ENCODE assay signal across 11 mouse cellular contexts in genomic region chr12:39301351-39302212, GRCm38 (mm10).
A peak's percentile ranks its signal among the peaks of the same experiment; 100 is the strongest.
DNase-seq lines count a peak whose midpoint lies in the region; ATAC-seq lines count a peak whose summit lies in the region.
"Had no signal": no experiment of that assay in that cellular context is flagged by ENCODE, and none has a peak within 500 bp of the region (broad histone marks: within the 10 kb centered on the region; RNA-seq: fewer than 3 reads in every experiment).

No protein-coding gene starts in this region.

- no peaks in the 10 kb centered on the region for H3K9me3 ChIP-seq in forebrain, embryonic 13.5 days (replicated peaks)
- H3K9me3 ChIP-seq in midbrain, embryonic 13.5 days = no peaks in the 10 kb centered on the region
- no peaks in the 10 kb centered on the region for H3K9me3 ChIP-seq in heart, embryonic 10.5 days
- H3K9me3 ChIP-seq: heart, embryonic 15.5 days had no signal

- peak; percentile 95 for ATAC-seq in forebrain, embryonic 13.5 days
- peak; percentile 93 for ATAC-seq in midbrain, embryonic 13.5 days
- ATAC-seq in megakaryocyte progenitor cell, adult 5-6 weeks (replicated peaks; ENCODE audit: poor library complexity) = no peak

- 12% methylated on average over 13 of the region's 13 CpGs for WGBS in forebrain, embryonic 13.5 days
- WGBS in midbrain, embryonic 13.5 days = 32% methylated on average over 13 of the region's 13 CpGs
- whole genome bisulfite sequencing in heart, embryonic 10.5 days = 70% methylated on average over 13 of the region's 13 CpGs

- H3K27me3 ChIP-seq in forebrain, embryonic 13.5 days = no peaks in the 10 kb centered on the region
- H3K27me3 ChIP-seq in midbrain, embryonic 13.5 days = no peaks in the 10 kb centered on the region
- no peaks in the 10 kb centered on the region for H3K27me3 ChIP-seq in heart, embryonic 10.5 days (ENCODE audit: insufficient read depth, poor library complexity, severe bottlenecking)
- H3K27me3 ChIP-seq: heart, embryonic 15.5 days had no signal

- peak overlapping the region; percentile 36 for H3K4me2 ChIP-seq in forebrain, embryonic 13.5 days
- no peak overlapping the region for H3K4me2 ChIP-seq in midbrain, embryonic 13.5 days (replicated peaks)
- H3K4me2 ChIP-seq: heart, embryonic 15.5 days had no signal

- H3K4me3 ChIP-seq in forebrain, embryonic 13.5 days = no peak overlapping the region
- H3K4me3 ChIP-seq in midbrain, embryonic 13.5 days (replicated peaks) = no peak overlapping the region
- H3K4me3 ChIP-seq in heart, embryonic 10.5 days = no peak overlapping the region
- H3K4me3 ChIP-seq: heart, embryonic 15.5 days had no signal

- peaks cover 18% of the 10 kb centered on the region for H3K4me1 ChIP-seq in forebrain, embryonic 13.5 days
- H3K4me1 ChIP-seq in midbrain, embryonic 13.5 days (replicated peaks) = peaks cover 10% of the 10 kb centered on the region; the same call in 1 of the 2 replicates
- no peaks in the 10 kb centered on the region for H3K4me1 ChIP-seq in heart, embryonic 10.5 days
- H3K4me1 ChIP-seq: heart, embryonic 15.5 days had no signal

- H3K36me3 ChIP-seq in forebrain, embryonic 13.5 days (ENCODE audit: poor library complexity, severe bottlenecking) = no peaks in the 10 kb centered on the region
- no peaks in the 10 kb centered on the region for H3K36me3 ChIP-seq in midbrain, embryonic 13.5 days
- no peaks in the 10 kb centered on the region for H3K36me3 ChIP-seq in heart, embryonic 10.5 days
- H3K36me3 ChIP-seq: heart, embryonic 15.5 days had no signal

- H3K27ac ChIP-seq in forebrain, embryonic 13.5 days = peak overlapping the region; percentile 73
- H3K27ac ChIP-seq in midbrain, embryonic 13.5 days = 0 out of 2 replicates have a peak overlapping the region, but pooled peaks have one; percentile 21
- no peak overlapping the region for H3K27ac ChIP-seq in heart, embryonic 10.5 days
- H3K27ac ChIP-seq: heart, embryonic 15.5 days; kidney, postnatal 0 days had no signal

- H3K9ac ChIP-seq in forebrain, embryonic 13.5 days = no peak overlapping the region
- H3K9ac ChIP-seq in midbrain, embryonic 13.5 days (replicated peaks) = no peak overlapping the region
- H3K9ac ChIP-seq: heart, embryonic 15.5 days had no signal

- peak; percentile 15 for DNase-seq in layer of hippocampus, adult 9-11 months
- DNase-seq in layer of hippocampus, adult 9-10 months (ENCODE audit: low spot score) = no peak
- peak; percentile 64 for DNase-seq in brain, adult 2 months (ENCODE audit: low read depth, low spot score)
- DNase-seq in heart, embryonic 10.5 days (ENCODE audit: low spot score) = no peak
- DNase-seq in testis, postnatal 14 days (ENCODE audit: low spot score) = no peak
- DNase-seq: right cerebral cortex, postnatal 25 days had no signal

Comparison
In these comparisons a context has a peak if more than half of its experiments do, and no peak if none do; other contexts are left out.
1. DNase-seq: peak in layer of hippocampus, adult 9-11 months (single experiment) and brain, adult 2 months (single experiment); none in layer of hippocampus, adult 9-10 months (single experiment), heart, embryonic 10.5 days (single experiment) and testis, postnatal 14 days (single experiment).